Mouse (Mus musculus) urinary bladder, postnatal 25 days (tissue): ENCODE results near the gene Azin2.

Experiments
- DNase-seq: peaks from one replicate; pipeline ENCODE4 v3.0.0; 2022; ENCODE audit warnings: low spot score

Gene Azin2

GRCm38 (mm10) chr4:128962029-128962925 lies at the start of gene Azin2:
Azin2 (minus strand) TSS chr4:128962442.
- DNase-seq: peak; percentile 93

DNA sequence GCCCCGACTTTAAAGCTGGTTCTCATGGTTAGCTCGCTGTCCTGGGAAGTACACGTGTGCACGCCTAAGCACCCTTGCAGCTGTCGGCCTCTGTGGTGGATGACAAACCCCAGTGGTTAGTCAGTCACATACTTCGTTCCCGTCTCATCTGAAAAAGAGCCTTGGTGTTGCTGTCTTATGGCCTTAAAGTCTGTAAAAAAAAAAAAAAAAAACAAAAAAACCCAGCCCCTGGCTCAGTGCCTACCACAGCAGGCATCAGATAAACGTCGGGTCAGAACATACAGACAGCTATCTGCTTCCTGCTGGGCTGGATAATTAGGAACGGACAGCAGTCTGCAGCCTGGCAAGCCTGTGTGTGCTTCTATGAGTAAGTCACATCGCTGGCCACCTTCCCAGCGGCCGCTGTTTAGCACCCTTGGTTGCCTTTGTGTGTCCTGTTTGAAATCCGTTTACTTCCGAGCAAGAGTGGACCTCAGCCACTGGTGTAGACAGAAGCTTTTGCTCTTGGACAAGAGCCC lies 49.4 kb upstream of the Azin2 start:
- DNase-seq: peak; percentile 39

DNA sequence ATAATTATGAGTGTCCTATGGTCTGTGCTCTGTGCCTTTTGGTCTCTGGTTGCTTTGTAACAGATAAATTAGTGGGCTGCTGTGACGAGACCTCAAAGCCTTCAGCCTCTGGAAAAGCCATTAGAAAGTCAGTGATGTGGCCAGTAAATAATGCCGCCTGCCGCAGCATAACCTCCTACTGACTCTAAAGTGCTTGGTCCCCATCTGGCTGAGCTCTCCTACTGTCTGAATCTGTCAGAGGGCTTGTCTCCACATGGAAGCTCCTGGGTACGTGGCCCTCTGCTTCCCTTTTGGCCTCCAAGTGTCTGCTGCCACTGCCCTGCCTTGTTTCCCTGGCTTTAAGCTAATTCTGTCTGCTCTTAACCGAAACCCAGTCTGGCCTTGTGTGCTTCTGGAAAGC lies 47.3 kb upstream of the Azin2 start:
- no peak for DNase-seq

GRCm38 (mm10) chr4:129008672-129009071 lies 46.4 kb upstream of the Azin2 start:
- no peak for DNase-seq

DNA sequence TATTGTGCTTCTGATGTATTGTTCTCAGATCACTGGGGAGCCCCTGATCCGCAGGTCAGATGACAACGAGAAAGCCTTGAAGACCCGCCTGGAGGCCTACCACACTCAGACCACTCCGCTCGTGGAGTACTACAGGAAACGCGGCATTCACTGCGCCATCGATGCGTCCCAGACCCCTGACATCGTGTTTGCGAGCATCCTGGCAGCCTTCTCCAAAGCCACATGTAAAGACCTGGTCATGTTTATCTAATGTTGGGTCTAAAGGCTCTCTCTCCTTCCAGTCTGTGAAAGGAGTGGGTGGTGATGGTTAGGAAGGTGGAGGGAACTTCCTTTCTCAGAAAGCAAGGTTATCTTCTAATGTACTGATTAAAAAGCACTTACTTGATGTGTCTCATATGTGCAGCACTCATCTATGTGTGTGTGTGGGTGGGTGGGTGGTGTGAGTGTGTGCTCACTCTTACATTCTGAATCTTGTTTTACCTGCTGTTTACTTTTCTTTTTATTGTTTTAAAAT lies 45.8 kb upstream of the Azin2 start:
- DNase-seq: no peak

DNA sequence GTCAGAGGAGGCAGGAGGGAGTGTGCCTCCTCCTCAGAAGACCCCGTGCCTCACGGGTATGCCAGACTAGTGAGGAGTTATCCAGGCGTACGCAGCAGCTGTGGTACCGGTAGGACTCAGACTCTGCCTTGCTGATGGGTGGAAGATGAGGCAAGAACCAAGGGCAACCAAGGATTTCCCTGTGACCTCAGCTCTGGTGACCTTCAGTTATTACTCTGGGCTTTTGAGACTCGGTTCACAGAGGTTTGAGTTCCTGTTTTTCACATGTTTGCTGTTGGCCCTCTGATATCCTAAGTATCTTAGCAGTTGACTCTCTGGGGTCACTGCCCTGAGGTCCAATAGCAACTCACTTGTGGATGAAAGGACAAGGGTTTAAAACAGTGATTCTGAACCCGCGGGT lies 41.5 kb upstream of the Azin2 start:
- no peak for DNase-seq

GRCm38 (mm10) chr4:129000786-129001185 lies 38.5 kb upstream of the Azin2 start:
- DNase-seq: no peak

DNA sequence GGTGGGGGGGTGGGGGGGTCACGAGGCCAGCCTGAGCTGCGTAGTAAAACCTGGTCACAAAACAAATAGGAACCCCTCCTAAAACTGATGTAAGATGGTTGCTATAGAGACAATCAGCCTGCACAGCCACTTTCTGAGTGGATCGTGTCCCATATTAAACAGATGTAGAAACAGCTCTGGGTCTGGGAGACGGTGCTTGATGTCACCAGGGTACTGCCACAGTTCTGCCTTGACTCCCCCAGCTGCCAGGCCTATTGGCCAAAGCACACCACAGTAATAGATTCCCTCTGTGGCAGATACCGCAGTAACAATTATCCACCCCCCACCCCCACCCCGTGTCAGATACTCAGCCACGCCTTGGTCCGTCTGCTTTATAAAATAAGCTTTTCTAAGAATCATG lies 36.2 kb upstream of the Azin2 start:
- DNase-seq: no peak

- no peak for DNase-seq
These were observed 35.0 kb upstream of the Azin2 start for GRCm38 (mm10) chr4:128997258-128997657.

DNA sequence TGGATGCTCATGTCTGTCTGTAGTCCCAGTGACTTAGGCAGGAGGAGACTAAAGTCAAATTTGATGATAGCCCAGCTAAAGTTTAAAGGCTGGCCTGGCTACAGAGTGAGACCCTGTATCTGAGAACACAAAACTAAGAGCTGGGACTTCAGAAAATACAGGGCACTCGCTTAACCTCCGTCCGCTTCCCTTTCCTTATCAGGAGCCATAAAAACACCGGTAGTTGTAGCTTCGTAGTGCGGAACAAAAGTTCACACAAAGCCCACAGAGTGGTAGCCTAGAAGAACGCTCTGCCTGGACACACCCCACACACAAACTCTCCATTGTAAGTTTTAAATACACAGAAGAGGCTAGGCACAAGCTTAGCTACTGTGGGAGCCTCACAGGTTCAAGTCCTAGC lies 33.0 kb upstream of the Azin2 start:
- DNase-seq: no peak

DNA sequence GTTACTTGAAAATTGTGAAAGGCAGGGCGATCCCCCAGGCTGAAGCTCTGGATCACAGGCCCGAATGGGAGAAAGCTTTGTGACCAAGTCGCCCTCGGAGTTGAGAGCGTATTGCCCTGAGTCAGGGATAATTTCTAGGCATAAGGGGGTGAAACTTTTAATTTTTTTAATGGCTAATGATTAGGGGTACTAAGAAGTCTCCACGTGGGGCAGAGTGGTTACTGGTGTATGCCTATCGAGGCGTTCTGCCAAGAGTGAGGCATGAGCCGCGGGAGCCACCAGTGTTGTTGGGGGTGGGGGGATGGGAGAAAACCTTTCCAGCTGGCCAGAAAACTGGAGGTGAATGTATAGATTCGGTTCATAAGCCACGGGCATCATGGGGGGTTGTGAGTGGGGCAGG lies 31.4 kb upstream of the Azin2 start:
- no peak for DNase-seq

DNA sequence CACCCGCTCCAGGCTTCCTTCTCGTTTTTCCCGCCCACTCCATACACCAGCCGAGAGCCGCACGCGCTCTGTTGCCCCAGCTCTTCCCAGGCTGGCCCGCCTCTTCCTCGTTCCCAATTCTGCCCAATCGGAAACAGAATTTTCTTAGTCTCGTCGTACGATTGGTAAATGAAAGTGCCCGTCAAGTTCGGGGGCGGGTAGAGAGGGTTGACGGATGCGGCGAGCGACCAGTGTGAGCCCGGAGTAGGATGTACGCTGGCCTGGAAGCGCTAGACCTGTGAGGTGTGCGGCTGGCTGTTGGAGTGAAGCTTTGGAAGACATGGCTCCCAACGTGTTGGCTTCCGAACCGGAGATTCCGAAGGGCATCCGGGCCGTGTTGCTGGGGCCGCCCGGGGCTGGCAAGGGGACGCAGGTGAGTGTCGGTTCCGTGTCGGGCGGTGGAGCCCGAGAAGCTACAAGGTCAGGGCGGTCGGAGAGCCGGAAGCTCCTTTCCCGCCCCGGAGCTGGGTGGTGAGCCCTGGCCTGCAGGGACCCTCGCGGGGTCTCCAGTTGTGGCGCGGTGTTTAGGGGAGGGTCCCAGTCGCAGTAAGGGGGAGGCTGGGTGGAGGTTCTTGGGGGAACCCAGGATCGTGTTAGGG lies 30.9 kb upstream of the Azin2 start:
- DNase-seq: peak; percentile 93

DNA sequence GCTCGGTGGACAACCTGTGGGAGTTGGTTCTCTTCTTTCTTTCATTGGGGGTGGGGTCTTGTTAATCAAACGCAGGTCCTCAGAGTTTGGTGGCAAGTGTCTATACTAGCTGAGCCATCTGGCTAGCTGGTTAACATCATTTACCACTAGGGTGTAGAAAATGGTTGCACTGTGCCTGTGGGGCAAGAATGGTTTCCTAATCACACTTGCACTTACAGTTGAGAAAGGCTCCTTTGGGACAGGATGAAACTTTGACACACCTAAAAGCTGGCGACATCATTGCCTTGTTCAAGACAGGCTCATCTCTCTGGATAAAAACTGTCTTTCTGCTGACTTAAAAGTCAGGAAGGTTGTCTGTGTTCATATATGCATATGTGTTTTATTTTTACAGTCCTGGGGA lies 29.9 kb upstream of the Azin2 start:
- no peak for DNase-seq

DNA sequence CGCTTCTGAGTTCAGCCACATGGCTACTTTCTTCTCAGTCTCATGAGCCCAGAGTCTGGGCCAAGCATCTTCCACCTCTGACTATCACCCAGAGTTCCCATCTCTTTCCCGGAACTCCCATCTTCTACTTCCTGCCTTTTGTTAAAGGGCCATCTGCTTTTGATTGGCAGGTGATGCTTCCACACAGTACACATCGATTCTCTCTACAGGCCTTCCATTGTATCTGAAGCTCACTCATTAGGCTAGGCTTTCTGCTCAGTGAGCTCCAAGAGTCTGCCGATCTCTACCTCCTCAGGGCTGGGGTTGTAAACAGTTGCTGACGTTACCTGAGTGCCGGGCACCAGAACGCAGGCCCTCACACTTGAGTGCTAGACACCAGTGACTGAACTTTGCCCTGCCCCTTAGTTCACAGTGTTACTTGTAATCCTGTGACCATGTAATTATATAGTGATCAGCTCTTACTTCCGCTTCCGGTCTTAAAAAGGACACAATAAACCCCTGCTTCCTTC lies 29.3 kb upstream of the Azin2 start, which contains the start of gene Ak2:
Gene Ak2 (plus strand): TSS at position 459 of the 509 bp plus-strand sequence.
- DNase-seq: no peak

DNA sequence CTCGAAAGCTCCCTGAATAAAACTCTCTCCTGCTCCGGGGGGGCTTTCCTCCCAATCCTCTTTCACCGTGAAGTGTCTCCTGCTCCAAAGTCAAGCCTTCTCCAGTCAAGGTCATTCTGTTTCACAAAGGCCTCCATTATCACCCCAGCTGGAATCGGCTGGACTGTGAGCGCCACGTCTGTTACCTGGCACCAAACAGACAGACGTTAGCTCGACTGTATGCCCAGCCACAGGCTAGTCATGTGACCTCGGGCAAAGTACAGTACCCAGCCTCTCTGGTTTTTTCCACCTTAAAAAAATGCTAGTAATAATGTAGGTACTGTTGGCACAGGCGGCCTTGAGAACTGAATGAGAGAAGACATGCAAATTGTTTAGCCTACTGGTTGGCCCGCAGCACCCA lies 27.4 kb upstream of the Azin2 start:
- no peak for DNase-seq

DNA sequence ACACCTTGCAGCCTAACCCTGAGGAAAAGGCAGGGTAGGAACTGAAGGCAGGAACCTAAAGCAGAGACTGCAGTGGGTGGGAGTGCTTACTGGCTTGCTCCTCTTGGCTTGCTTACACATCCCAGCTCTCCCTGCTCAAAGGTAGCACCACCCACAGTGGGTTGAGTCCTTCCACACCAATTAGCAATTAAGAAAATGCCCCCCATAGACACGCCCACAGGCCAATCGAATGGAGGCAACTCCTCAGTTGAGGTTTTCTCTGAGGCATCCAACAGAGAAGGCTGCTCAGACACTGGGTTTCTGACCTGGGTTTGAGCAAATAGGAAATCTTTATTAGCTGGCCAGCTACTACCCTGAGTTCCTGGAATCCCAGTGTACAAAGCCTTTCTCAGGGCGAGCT lies 26.7 kb upstream of the Azin2 start:
- DNase-seq: no peak

GRCm38 (mm10) chr4:128984600-128984999 lies 22.4 kb upstream of the Azin2 start:
- DNase-seq: no peak

- DNase-seq: no peak
These were observed 21.4 kb upstream of the Azin2 start for GRCm38 (mm10) chr4:128983656-128984055.

- DNase-seq: no peak
These were observed 20.9 kb upstream of the Azin2 start for GRCm38 (mm10) chr4:128983151-128983550.

GRCm38 (mm10) chr4:128981833-128982180 lies 19.6 kb upstream of the Azin2 start:
- DNase-seq: no peak

GRCm38 (mm10) chr4:128980890-128981832 lies 18.9 kb upstream of the Azin2 start:
- no peak for DNase-seq

DNA sequence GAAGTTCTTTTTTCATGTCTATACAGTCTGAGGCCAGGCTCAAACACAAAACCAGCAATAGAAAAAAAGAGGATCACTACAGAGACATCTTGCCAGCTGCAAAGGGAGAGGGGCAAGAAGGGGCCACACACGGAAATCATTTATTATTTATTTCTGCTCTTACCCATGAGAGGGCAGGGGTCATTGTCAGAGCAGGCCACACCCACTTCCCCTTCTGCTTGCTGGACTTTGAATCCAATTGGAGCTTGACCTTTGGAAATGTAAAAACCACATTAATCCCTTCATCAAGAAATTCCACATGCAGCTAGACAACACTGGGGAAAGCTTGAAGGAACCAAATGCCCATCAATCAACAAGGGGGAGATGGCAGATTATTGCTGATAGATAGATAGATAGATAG lies 16.4 kb upstream of the Azin2 start:
- DNase-seq: no peak
